7 mouse cellular contexts compared by ENCODE assay signal in genomic region chr2:50609086-50609485, GRCm38 (mm10).
DNase-seq lines count a peak whose midpoint lies in the region; ATAC-seq and TF ChIP-seq lines count a peak whose summit lies in the region.

No protein-coding gene starts in this region.

- TF ChIP-seq CTCF in midbrain, postnatal 0 days (IDR thresholded peaks at IDR 0.05): peak; percentile 44
- peak; percentile 52 for TF ChIP-seq CTCF in bone marrow macrophage, adult 2 months (IDR thresholded peaks at IDR 0.05; ENCODE audit: low read depth, low read length)
- peak; percentile 63 for TF ChIP-seq CTCF in lung, postnatal 0 days (IDR thresholded peaks at IDR 0.05)

- no peak overlapping the region for H3K9ac ChIP-seq in midbrain, postnatal 0 days (replicated peaks; ENCODE audit: low read length, poor library complexity, severe bottlenecking)
- H3K9ac ChIP-seq in midbrain, embryonic 13.5 days (replicated peaks): no peak overlapping the region
- no peak overlapping the region for H3K9ac ChIP-seq in lung, postnatal 0 days (replicated peaks; ENCODE audit: low read depth)

- no peak overlapping the region for H3K4me3 ChIP-seq in midbrain, postnatal 0 days (ENCODE audit: low read depth, low read length)
- H3K4me3 ChIP-seq in midbrain, embryonic 13.5 days (replicated peaks): no peak overlapping the region
- no peak overlapping the region for H3K4me3 ChIP-seq in bone marrow macrophage, adult 2 months (ENCODE audit: insufficient read depth, low read length)
- H3K4me3 ChIP-seq in lung, postnatal 0 days (ENCODE audit: low read depth, low read length): no peak overlapping the region

- 67% methylated on average over 1 of the region's 1 CpGs for WGBS in midbrain, postnatal 0 days
- 63% methylated on average over 1 of the region's 1 CpGs for WGBS in midbrain, embryonic 13.5 days
- WGBS in lung, postnatal 0 days: 50% methylated on average over 1 of the region's 1 CpGs

- no peak for ATAC-seq in midbrain, postnatal 0 days (ENCODE audit: low FRiP score)
- no peak for ATAC-seq in midbrain, embryonic 13.5 days
- peak; percentile 44 for ATAC-seq in lung, postnatal 0 days
- ATAC-seq in erythroid progenitor cell, adult 5-6 weeks (replicated peaks; ENCODE audit: low FRiP score, poor library complexity, severe bottlenecking): no peak

- no peaks in the 10 kb centered on the region for H3K4me1 ChIP-seq in midbrain, postnatal 0 days (ENCODE audit: insufficient read depth, low read length)
- no peaks in the 10 kb centered on the region for H3K4me1 ChIP-seq in midbrain, embryonic 13.5 days (replicated peaks)
- no peaks in the 10 kb centered on the region for H3K4me1 ChIP-seq in bone marrow macrophage, adult 2 months (ENCODE audit: control insufficient read depth, insufficient read depth, low read length)
- no peaks in the 10 kb centered on the region for H3K4me1 ChIP-seq in lung, postnatal 0 days (ENCODE audit: insufficient read depth, low read depth, low read length)

- H3K4me2 ChIP-seq in midbrain, postnatal 0 days (ENCODE audit: low read depth, low read length, poor library complexity, severe bottlenecking): no peak overlapping the region
- no peak overlapping the region for H3K4me2 ChIP-seq in midbrain, embryonic 13.5 days (replicated peaks)
- no peak overlapping the region for H3K4me2 ChIP-seq in lung, postnatal 0 days (replicated peaks; ENCODE audit: low read depth, low read length)

- no peaks in the 10 kb centered on the region for H3K9me3 ChIP-seq in midbrain, postnatal 0 days (ENCODE audit: low read length)
- no peaks in the 10 kb centered on the region for H3K9me3 ChIP-seq in midbrain, embryonic 13.5 days
- no peaks in the 10 kb centered on the region for H3K9me3 ChIP-seq in lung, postnatal 0 days (ENCODE audit: low read length)

- no peaks in the 10 kb centered on the region for H3K36me3 ChIP-seq in midbrain, postnatal 0 days (ENCODE audit: insufficient read depth, low read length)
- H3K36me3 ChIP-seq in midbrain, embryonic 13.5 days: no peaks in the 10 kb centered on the region
- H3K36me3 ChIP-seq in lung, postnatal 0 days (ENCODE audit: insufficient read depth, low read length): no peaks in the 10 kb centered on the region

- no peaks in the 10 kb centered on the region for H3K27me3 ChIP-seq in midbrain, postnatal 0 days (ENCODE audit: insufficient read depth, low read length)
- H3K27me3 ChIP-seq in midbrain, embryonic 13.5 days: no peaks in the 10 kb centered on the region
- no peaks in the 10 kb centered on the region for H3K27me3 ChIP-seq in lung, postnatal 0 days (replicated peaks; ENCODE audit: insufficient read depth, low read length)

- TF ChIP-seq EP300 in lung, postnatal 0 days (IDR thresholded peaks at IDR 0.05): no peak

- DNase-seq in midbrain, postnatal 0 days (ENCODE audit: low spot score): no peak
- DNase-seq in heart, adult 8-10 months (ENCODE audit: low spot score): peak; percentile 42
- DNase-seq in lung, postnatal 0 days (ENCODE audit: low spot score): no peak
- DNase-seq in frontal cortex, postnatal 14 days (ENCODE audit: low spot score in 2 of 2): no peak

- TF ChIP-seq POLR2A in bone marrow macrophage, adult 2 months (IDR thresholded peaks at IDR 0.05; ENCODE audit: borderline replicate concordance, low read depth, low read length): no peak

- no peak overlapping the region for H3K27ac ChIP-seq in midbrain, postnatal 0 days (ENCODE audit: low read depth, low read length)
- H3K27ac ChIP-seq in midbrain, embryonic 13.5 days: no peak overlapping the region
- H3K27ac ChIP-seq in bone marrow macrophage, adult 2 months (ENCODE audit: insufficient read depth, low read depth, low read length): no peak overlapping the region
- H3K27ac ChIP-seq in lung, postnatal 0 days (ENCODE audit: low read length): no peak overlapping the region
